Mouse (Mus musculus) lung, postnatal 0 days (tissue): ENCODE data around the gene Syn3.

Experiments used
- CTCF ChIP-seq: IDR thresholded peaks from 2 replicates; pipeline ENCODE4 v1.5.1; 2016; ENCODE audit warnings: antibody characterized with exemption, mild to moderate bottlenecking
- EP300 ChIP-seq: IDR thresholded peaks from 2 replicates; pipeline ENCODE4 v1.6.1; 2016; ENCODE audit warnings: antibody characterized with exemption, mild to moderate bottlenecking, control low read depth

- TF ChIP-seq CTCF, result no peak
- no peak for TF ChIP-seq EP300
Measured at GRCm38 (mm10) chr10:86279579-86280168, 219.0 kb downstream of the Syn3 start.
